Mouse (Mus musculus) erythroblast, embryonic 14.5 days (primary cell): Measurements from ENCODE around the gene Syne1. TPM values are rescaled to one million over a fixed set of nuclear protein-coding genes. Genes with fewer than 3 reads are reported as not detected.
"Not testable (repeated sequence)": the region's sequence is repeated elsewhere in the genome, so short reads cannot be mapped to it uniquely, and the experiment has no call there.

Source experiments
- H3K27me3 ChIP-seq: 2 replicates; pipeline ENCODE4 v1.6.1; 2012; ENCODE audit warnings: inconsistent platforms; ENCODE audit not compliant: control insufficient read depth
- H3K36me3 ChIP-seq: 2 replicates; pipeline ENCODE4 v1.6.1; 2012; ENCODE audit warnings: mild to moderate bottlenecking, inconsistent platforms; ENCODE audit not compliant: control insufficient read depth
- H3K4me1 ChIP-seq: 2 replicates; pipeline ENCODE4 v1.6.1; 2012; ENCODE audit warnings: inconsistent platforms; ENCODE audit not compliant: control insufficient read depth
- H3K4me3 ChIP-seq: replicated peaks from 2 replicates; pipeline ENCODE3; 2012; ENCODE audit warnings: moderate library complexity, mild to moderate bottlenecking, inconsistent platforms
- H3K9me3 ChIP-seq: 2 replicates; pipeline ENCODE4 v1.6.1; 2012; ENCODE audit warnings: low read length, inconsistent platforms, mixed read lengths; ENCODE audit not compliant: control insufficient read depth
- GATA1 ChIP-seq: IDR thresholded peaks from 2 replicates; pipeline ENCODE4 v1.6.1; 2012; ENCODE audit warnings: low read length, inconsistent platforms, mixed read lengths
- TAL1 ChIP-seq: IDR thresholded peaks from 3 replicates; pipeline ENCODE4 v1.6.1; 2012; ENCODE audit warnings: low read length, inconsistent platforms, mixed read lengths
- polyA plus RNA-seq: library from polyadenylated mRNA; stranded (reverse); fragments of >175 nt; gene quantifications from 2 replicates; pipeline ENCODE4 v1.2.3, GENCODE M21; 2012

Syne1 gene
- polyA plus RNA-seq, 1 experiment = 0.19 TPM

DNA sequence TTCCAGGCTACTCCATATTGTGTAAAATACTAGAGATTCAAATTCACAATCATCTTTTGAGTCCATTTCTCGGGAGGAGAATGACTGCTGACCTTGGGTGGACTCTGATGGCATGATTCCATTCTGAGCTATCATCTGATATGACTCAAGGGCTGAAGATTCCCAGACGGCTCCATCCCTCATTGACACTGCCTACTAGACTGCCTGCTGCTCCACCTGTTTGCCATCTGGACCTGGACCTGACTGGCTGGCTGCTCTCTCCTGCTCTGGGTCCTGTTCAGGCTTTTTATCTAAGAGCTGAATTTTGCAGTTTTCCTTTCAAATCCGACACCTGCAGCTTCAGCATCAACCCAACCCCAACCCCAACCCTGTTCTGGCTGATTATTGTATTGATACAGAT is 46.5 kb downstream of the Syne1 start:
- H3K4me3 ChIP-seq = no peak overlapping the region
- H3K4me1 ChIP-seq = no peaks in the 10 kb centered on the region
- H3K9me3 ChIP-seq = no peaks in the 10 kb centered on the region
- TF ChIP-seq GATA1 (no peak), TAL1 (no peak)
- no peaks in the 10 kb centered on the region for H3K27me3 ChIP-seq
- no peaks in the 10 kb centered on the region for H3K36me3 ChIP-seq

DNA sequence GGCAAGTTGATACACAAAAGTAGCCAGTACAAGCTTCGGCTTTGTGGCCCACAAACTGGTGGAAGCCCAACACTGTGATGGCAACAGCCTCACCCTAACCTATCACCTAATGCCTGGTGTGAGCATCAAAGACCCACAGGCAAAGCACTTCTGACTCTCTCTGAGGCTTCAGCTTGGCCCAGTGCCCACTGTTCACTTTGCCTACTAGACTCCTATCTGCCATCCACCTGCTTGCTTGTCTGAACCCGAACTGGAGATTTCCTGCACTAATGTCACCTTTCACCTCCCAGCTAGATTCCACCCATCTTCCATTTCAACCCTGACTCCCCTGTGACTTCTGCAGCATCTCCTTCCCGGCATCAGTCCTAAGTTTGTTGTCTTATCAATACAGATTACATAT is 47.4 kb downstream of the Syne1 start:
- no peaks in the 10 kb centered on the region for H3K9me3 ChIP-seq

DNA sequence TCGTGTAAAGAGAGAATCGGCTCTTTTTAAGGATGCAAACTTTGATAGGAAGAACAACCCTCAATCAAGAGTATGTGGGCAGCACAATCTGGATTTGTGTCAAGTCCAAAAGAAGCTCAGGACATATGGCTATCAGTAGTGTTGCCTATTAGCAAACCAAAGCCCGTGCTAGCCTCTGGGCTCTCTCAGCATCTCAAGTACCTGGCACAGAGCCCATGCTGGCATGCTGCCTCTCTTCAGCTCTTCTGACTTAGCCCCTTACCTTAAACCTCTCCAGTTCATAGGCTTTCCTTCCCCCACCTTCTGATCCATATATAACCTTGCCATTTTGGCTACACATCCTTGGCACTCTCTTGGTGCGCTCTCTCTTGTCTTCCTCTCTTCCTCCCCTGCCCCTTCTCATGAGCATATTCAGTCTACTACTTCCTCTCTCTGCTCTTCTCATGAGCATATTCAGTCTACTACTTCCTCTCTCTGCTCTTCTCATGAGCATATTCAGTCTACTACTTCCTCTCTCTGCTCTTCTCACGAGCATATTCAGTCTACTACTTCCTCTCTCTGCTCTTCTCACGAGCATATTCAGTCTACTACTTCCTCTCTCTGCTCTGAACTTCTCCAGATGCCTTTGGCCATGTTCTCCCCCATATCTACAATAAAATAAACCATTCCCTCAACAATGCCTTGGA is 51.5 kb downstream of the Syne1 start:
- not testable (repeated sequence) for H3K36me3 ChIP-seq, H3K27me3 ChIP-seq, H3K4me1 ChIP-seq, H3K9me3 ChIP-seq, H3K4me3 ChIP-seq

More for the DNA sequence above, 47.4 kb downstream of the Syne1 start:
- no peak for TF ChIP-seq GATA1
- no peak for TF ChIP-seq TAL1
- Histone ChIP-seq H3K27me3 (no peaks in the 10 kb centered on the region), H3K36me3 (no peaks in the 10 kb centered on the region), H3K4me1 (no peaks in the 10 kb centered on the region), H3K4me3 (no peak overlapping the region)

- no peaks in the 10 kb centered on the region for H3K4me1 ChIP-seq
- H3K9me3 ChIP-seq = no peaks in the 10 kb centered on the region
- no peaks in the 10 kb centered on the region for H3K27me3 ChIP-seq
- H3K36me3 ChIP-seq = no peaks in the 10 kb centered on the region
- TF ChIP-seq TAL1 (no peak), GATA1 (no peak)
- no peak overlapping the region for H3K4me3 ChIP-seq
Measured at GRCm38 (mm10) chr10:5497859-5498258, 53.4 kb downstream of the Syne1 start.

- Histone ChIP-seq H3K4me3 (no peak overlapping the region), H3K36me3 (no peaks in the 10 kb centered on the region), H3K27me3 (no peaks in the 10 kb centered on the region), H3K9me3 (no peaks in the 10 kb centered on the region), H3K4me1 (no peaks in the 10 kb centered on the region)
- TF ChIP-seq TAL1 = no peak
- no peak for TF ChIP-seq GATA1
Measured at GRCm38 (mm10) chr10:5491050-5491449, 60.2 kb downstream of the Syne1 start.

DNA sequence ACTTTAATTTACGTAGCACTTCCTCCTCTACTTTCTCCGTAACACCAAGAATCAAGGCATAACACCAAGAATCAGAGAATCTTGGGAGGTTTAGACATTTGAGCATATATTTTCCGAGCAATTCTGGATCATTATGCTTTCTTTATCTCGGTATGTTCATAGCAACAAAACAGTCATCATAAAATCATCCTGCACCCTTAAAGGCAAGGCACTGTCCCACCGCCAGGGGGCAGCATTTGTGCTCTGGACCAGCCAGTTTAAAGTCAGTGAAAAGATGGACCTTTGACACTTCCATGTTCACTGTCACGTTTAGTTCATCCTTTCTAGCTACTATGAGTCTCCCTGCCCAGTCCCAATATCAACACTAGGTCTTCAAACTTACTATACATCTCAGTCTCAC is 61.3 kb downstream of the Syne1 start:
- no peak overlapping the region for H3K4me3 ChIP-seq
- H3K36me3 ChIP-seq = no peaks in the 10 kb centered on the region
- H3K4me1 ChIP-seq = no peaks in the 10 kb centered on the region
- H3K27me3 ChIP-seq = no peaks in the 10 kb centered on the region
- H3K9me3 ChIP-seq = no peaks in the 10 kb centered on the region
- no peak for TF ChIP-seq TAL1
- TF ChIP-seq GATA1 = no peak

DNA sequence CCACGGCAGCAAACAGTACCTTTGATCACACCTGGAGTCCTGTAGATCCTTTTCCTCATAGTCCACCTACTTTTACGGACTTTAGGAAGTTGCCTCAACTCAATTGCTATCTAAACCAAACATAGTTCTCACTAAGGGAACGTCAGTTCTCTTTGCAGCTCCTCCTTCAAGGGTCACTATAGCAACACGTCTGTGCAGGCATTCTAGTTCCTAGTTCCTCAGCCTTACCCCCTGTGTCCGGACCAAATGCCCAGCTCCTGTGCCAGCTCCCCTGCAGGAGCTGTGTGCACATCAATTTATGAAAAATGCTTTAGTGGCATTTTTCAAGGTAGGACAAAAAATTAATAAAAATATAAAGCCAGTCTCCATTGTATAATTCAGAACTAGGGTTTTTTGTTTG is 63.2 kb downstream of the Syne1 start:
- TF ChIP-seq TAL1 (no peak), GATA1 (no peak)
- Histone ChIP-seq H3K4me1 (no peaks in the 10 kb centered on the region), H3K9me3 (no peaks in the 10 kb centered on the region), H3K4me3 (no peak overlapping the region), H3K27me3 (no peaks in the 10 kb centered on the region), H3K36me3 (no peaks in the 10 kb centered on the region)

DNA sequence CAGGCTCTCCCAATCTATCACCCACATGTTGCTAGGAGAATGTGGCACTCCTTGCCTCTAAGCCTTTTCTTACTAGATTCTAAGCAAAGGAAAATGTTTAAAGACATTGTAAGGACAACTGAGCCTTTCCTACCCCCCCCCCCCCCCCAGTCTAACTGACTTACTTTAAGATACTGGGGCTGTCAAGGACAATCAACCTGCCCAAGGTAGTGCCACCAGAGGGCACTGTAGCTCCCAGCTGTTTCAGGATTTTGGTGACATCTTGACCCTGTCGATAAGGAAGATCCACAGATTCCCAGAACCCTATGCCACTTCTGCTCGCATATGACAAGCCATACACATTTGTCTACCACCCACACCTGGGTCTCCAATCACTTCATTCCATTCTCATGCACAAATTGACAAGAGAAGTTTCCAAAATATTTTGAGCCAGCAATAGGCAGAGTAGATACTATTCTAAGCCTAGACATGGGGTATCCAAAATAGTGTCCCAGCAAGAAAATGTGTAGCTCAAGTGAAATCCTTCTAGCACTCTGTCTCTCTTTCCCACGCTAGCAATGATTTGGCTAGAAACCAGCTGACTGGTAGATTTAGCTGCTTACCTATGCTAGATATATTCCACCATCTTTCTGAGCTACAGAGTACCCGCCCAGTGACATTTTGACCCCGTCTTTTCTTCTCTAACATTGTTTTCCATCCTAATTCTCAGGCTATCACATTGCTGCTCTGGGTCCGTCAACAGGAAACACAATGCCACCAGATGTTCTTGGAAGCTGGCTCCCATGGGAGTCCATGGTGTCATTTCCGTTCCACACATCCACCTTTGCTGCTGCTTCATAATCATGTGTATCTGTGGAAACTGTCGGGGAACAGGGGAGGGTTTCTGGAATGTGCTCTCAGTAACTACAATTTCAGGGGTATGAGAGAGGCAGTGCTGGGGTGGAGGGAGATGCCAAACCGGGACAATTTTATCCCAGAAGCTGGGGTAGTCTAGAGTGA is 70.4 kb downstream of the Syne1 start:
- TF ChIP-seq TAL1 = no peak
- Histone ChIP-seq H3K4me3 (no peak overlapping the region), H3K9me3 (no peaks in the 10 kb centered on the region), H3K27me3 (no peaks in the 10 kb centered on the region), H3K4me1 (no peaks in the 10 kb centered on the region), H3K36me3 (no peaks in the 10 kb centered on the region)

DNA sequence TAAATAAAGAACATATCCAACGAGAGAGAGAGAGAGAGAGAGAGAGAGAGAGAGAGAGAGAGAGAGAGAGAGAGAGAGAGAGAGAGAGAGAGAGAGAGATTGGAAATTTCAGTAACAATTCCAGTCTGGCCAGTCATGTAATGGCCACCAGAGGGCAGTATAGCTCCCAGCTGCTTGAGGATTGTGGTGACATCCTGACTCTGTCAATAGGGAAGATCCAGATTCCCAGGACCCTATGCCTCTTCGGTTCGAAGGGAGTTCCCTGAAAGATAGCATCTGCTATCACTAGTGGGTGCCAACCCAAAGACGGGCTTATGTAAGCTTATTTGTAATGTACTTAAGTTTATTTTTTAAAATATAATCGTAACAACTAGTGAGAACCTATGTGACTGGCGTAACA is 71.2 kb downstream of the Syne1 start:
- no peaks in the 10 kb centered on the region for H3K9me3 ChIP-seq
- no peak overlapping the region for H3K4me3 ChIP-seq
- H3K4me1 ChIP-seq = no peaks in the 10 kb centered on the region
- TF ChIP-seq GATA1 (no peak), TAL1 (no peak)
- H3K36me3 ChIP-seq = no peaks in the 10 kb centered on the region
- H3K27me3 ChIP-seq = no peaks in the 10 kb centered on the region

DNA sequence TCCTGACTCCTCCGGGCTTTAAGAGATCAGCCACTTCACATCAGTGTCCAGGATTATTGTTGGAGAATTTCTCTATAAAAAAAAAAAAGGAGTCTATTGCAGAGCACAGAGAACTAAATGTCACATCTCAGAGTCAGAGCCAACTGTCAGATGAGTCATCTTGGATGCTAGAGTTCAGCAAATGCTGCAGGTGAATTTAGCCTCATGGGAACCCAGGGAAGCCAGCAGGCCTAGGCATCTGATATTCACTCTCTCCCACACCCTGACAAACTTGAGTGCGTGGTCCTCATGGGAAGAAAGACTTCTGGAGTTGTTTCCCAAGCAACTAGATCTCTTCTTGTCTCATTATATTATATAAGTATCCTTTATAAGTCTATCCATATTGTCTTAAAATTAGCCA is 82.6 kb downstream of the Syne1 start:
- no peaks in the 10 kb centered on the region for H3K9me3 ChIP-seq
- TF ChIP-seq TAL1 (no peak), GATA1 (no peak)
- H3K4me1 ChIP-seq = no peaks in the 10 kb centered on the region
- no peak overlapping the region for H3K4me3 ChIP-seq
- H3K27me3 ChIP-seq = no peaks in the 10 kb centered on the region
- no peaks in the 10 kb centered on the region for H3K36me3 ChIP-seq
